Mouse (Mus musculus): ENCODE measurements around the gene Asns. TPM values are rescaled to one million over a fixed set of nuclear protein-coding genes. Genes with fewer than 3 reads are reported as not detected.

Asns gene
- polyA plus RNA-seq, 1 experiment = 85.4 TPM

DNA sequence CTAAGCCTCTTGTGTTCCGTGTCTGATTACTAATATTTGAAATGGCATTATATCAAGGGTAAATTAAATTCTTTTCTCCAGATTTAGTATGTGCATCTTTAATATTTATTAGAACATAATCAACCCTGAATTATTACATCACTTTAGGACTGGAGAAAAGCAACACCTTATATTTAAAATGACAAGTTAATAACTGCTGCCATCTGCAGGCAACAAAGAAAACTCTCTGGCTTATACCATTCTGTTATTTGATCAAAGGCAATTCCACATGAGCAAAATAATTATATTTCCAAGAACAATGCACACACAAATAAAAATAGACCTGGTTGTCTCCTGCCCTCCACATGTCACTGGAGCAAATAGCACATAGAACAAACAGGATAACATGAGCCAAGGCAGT, 36.5 kb downstream of the Asns start:
- DNase-seq = no peak
- no peaks in the 10 kb centered on the region for H3K4me1 ChIP-seq (ENCODE audit: control insufficient read depth, insufficient read depth, low read length)
- WGBS = 97% methylated on average over 1 of the region's 1 CpGs
- H3K27ac ChIP-seq (ENCODE audit: insufficient read depth, low read length) = no peak overlapping the region
- no peak overlapping the region for H3K4me3 ChIP-seq (replicated peaks; ENCODE audit: insufficient read depth, low read depth, low read length)
- no peak for TF ChIP-seq POLR2A (IDR thresholded peaks at IDR 0.05; ENCODE audit: borderline replicate concordance, insufficient read depth, low read length)
- no peak for TF ChIP-seq CTCF (IDR thresholded peaks at IDR 0.05; ENCODE audit: borderline replicate concordance, insufficient read depth, low read depth, low read length)
- no peaks in the 10 kb centered on the region for H3K27me3 ChIP-seq (ENCODE audit: control insufficient read depth, insufficient read depth, low read length)

- H3K4me1 ChIP-seq (ENCODE audit: control insufficient read depth, insufficient read depth, low read length) = no peaks in the 10 kb centered on the region
- no peak overlapping the region for H3K4me3 ChIP-seq (replicated peaks; ENCODE audit: insufficient read depth, low read depth, low read length)
- DNase-seq = no peak
- TF ChIP-seq POLR2A (IDR thresholded peaks at IDR 0.05; ENCODE audit: borderline replicate concordance, insufficient read depth, low read length) = no peak
- TF ChIP-seq CTCF (IDR thresholded peaks at IDR 0.05; ENCODE audit: borderline replicate concordance, insufficient read depth, low read depth, low read length) = no peak
- H3K27me3 ChIP-seq (ENCODE audit: control insufficient read depth, insufficient read depth, low read length) = no peaks in the 10 kb centered on the region
- H3K27ac ChIP-seq (ENCODE audit: insufficient read depth, low read length) = no peak overlapping the region
These were observed 44.6 kb downstream of the Asns start for GRCm38 (mm10) chr6:7648458-7648857.

Other genes with a start within 250 kb of the Asns start
- 19.6 and 19.7 TPM in 2 replicates for gene Tac1, start 138.4 kb downstream of the Asns start, polyA plus RNA-seq (2012; rRNA removed)
- gene C1galt1, start 151.6 kb upstream of the Asns start, polyA plus RNA-seq (2012; rRNA removed) = 4.9 and 5.1 TPM in 2 replicates